Mouse (Mus musculus): ENCODE results near the gene Uba7.
"Not testable (repeated sequence)": the region's sequence is repeated elsewhere in the genome, so short reads cannot be mapped to it uniquely, and the experiment has no call there.

The Uba7 gene

DNA sequence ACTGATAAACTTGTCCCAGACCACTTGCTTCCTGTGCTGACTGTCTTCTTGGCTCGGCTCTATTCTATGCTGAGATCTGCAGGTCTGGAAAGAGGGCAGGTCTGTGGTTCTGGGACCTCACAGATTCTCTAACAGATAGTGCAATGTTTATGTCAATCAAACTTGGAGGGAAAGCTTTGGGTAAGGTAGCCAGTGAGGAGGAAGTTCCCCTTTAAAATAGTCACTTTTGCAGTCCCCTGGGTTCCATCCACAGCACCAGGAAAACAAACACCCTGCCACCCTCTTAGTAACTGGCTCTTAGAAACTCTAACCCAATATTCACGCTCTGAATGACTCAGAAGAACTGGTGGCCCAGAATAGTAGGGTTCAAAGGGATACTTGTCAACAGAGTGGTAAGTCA lies 19.2 kb downstream of the Uba7 start:
- DNase-seq, result no peak

GRCm38 (mm10) chr9:107995513-107995912 lies 20.2 kb downstream of the Uba7 start:
- DNase-seq, result no peak

GRCm38 (mm10) chr9:107996049-107996448 lies 20.7 kb downstream of the Uba7 start, which contains the start of gene Gm20662:
TSS of gene Gm20662 (plus strand) at chr9:107996349.
- DNase-seq, result no peak

DNA sequence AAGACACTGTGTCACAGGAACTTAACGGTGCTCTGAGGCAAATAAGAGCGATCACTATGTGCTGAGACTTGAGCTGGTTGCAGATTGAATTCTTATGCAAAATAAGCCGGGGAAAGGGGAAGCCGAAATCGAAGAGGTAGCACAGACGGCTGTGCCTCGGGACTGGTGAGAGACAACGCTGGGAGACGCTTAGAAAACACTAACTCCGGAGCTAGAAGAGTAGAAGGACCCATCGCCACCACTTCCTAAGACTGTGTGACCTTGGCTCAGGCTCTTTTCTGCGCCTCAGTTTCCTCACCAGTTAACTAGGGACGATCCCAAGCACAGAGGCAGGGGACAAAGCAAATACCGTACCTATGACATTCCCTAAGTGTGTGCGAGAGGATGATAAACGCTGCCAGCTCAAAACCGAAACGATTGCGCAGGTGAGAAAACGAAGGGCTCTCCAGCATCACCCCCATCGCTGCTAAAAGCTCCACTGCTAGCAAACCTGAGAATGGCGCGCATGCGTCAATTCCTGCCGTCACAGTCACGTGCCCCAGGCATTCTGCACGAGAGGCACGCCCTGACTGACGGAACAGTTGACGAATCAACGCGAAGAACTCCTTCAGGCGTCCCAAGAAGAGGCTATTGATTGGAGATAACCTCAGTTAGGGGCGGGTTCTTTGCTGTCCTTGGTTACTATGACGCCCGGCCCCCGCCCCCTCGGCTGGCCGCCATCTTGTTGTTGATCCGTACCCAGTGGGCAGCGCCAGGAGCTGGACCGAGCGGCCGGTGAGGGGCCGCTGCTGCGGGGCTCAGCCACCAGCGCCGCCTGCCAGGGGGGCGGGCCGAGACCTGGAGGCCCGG lies 26.8 kb downstream of the Uba7 start, which contains the start of gene Ip6k1:
Gene Ip6k1, plus strand, starts transcription at position 580 of the 849 bp plus-strand sequence.
- peak; percentile 100 for DNase-seq

DNA sequence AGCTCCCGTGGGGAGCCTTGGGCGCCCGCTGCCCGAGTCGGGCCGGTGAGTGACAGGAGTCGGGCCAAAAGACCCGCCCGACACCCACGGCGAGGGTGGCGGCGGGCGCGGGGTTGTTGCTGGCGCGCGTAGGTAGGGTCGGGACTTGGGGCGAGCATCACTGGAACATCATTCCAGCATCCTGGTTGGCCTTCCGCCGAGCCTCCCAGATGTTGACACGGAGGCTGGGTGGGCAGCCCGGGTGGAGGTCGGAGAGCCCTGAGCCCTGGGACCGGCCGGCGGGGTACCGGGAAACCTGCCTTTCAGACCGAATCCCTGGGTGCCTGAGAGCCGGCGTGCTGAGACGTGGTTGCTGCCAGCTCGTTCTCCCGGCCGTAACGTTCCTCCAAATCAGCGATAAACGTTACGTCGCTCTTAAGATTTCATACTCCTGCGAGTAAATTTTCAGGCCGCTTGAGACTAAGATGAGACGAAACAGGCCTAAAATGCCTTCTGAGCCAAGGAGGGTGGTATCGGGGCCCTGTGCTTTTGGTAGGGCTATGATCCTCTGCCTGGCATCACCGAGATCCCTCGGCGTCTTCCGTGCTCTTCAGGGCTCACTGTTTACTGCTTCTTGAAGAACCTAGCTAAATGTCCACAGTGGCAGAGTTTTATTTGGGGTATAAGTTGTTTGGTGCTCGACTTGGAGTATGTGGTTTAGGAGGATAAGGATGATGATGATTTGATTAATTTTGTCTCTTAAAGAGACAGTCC lies 27.6 kb downstream of the Uba7 start:
- DNase-seq, result peak in 1 of 2 experiments; percentile 19

DNA sequence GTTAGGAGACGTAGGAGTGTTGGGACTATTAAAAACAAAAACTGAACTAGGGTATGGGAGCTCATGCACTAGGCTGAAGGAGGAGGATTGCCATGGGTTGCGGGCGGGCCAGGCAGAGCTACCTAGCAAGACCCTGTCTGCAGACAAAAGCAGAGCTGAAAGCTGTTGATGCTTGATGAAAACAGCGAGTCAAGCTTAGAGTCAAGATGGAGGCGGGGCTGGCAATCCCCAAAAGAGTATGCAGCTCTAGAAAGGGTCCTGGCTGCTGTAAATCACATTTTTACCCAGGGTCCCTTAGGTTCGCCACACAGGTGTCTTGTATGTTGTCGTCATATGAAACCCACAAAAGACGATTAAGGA lies 28.2 kb downstream of the Uba7 start:
- DNase-seq, result peak; percentile 29 to 36

GRCm38 (mm10) chr9:108008041-108008440 lies 32.7 kb downstream of the Uba7 start:
- DNase-seq, result no peak

DNA sequence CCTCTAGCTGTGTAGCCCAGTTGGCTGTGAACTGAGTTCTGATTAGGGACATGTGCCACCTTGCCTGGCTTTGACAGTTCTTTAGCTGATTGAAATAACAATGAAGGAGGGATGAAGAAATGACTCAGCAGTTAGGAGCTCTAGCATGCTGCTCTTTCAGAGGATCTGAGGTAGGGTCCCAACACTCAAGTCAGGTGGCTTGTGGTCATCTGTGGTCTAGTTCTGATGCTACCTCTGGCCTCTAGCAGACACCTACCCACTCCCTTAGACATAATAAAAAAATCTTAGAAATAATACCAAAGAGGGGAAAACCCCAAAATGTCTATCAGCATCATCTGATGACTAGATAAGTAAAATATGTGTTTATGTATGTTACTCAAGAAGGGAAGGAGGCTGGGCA lies 35.1 kb downstream of the Uba7 start:
- no peak for DNase-seq

DNA sequence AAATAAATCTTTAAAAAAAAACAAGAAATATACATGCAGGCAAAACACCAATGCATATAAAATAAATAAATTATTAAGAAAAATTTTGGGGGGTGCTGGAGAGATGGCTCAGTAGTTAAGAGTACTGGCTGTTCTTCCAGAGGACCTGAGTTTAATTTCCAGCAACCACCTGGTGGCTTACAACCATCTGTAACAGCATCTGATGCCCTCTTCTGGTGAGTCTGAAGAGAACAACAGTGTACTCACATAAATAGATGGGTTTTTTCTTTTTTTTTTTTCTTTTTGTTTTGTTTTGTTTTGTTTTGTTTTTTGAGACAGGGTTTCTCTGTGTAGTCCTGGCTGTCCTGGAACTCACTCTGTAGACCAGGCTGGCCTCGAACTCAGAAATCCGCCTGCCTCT lies 38.3 kb downstream of the Uba7 start:
- not testable (repeated sequence) for DNase-seq

DNA sequence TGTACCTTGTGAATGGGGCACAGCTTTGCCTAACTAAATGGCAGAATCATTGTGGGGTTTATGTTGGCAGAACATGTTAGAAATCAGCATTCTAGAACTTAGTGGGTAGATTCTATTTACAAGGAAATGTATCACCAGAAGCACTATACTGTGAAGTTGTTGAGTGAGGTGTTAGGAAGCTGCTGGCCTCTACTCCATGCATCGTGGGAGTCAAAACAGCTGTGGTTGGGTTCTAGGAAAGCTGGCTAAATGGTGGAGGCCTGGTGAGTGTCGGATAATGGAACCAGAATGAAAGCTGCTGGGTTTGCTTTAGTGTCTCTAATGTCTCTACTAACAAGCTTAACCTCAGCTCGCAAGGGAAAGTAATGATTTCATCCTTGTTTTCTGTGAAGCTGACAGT lies 41.8 kb downstream of the Uba7 start:
- no peak for DNase-seq

- DNase-seq, result no peak
Measured at GRCm38 (mm10) chr9:108020741-108021140, 45.4 kb downstream of the Uba7 start.

- peak; percentile 29 to 36 for DNase-seq
Measured at GRCm38 (mm10) chr9:108023216-108023615, 47.9 kb downstream of the Uba7 start.

DNA sequence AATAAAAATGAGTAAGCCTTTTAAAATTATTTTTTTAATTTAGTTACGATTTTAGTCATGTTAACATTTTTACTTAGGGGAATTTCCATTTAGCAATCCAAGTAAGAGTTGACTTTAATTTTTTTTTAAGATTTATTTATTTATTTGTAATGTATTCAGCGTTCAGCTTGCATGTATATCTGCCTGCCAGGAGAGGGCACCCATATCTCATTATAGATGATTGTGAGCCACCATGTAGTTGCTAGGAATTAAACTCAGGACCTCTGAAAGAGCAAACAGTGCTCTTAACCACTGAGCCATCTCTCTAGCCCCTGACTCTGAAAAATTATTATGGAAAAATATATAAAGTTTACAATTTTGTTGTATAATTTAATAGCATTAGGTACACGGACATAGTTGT lies 51.3 kb downstream of the Uba7 start:
- no peak for DNase-seq

DNA sequence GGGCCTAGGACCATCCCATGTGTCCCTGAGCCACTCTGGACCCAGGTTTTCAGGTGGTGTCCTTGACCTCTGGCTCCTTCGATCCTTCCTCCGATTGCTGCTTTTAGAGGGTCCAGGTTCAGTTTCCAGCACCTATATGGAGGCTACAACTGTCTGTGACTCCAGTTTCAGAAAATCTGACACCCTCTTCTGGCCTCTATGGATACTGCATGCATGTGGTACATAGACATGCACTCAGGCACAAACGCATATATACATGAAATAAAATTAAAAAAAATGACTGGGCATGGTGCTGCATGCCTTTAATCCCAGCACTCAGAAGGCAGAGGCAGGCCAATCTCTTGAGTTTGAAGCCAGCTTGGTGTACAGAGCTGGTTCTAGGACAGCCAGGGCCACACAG lies 52.6 kb downstream of the Uba7 start:
- no peak for DNase-seq

GRCm38 (mm10) chr9:108032126-108032525 lies 56.8 kb downstream of the Uba7 start:
- no peak for DNase-seq
